Mouse (Mus musculus): ENCODE measurements around the gene Gm49368. TPM values are rescaled to one million over a fixed set of nuclear protein-coding genes. Genes with fewer than 3 reads are reported as not detected.
A peak's percentile ranks its signal among the peaks of the same experiment; 100 is the strongest.
"Not testable (repeated sequence)": the region's sequence is repeated elsewhere in the genome, so short reads cannot be mapped to it uniquely, and the experiment has no call there.

Gene Gm49368
- total RNA-seq, 2 experiments from 2014 or later, result not detected

- intact Hi-C loops (cut with DNase I), result no loop called here
- DNase-seq, result no peak
Observed at GRCm38 (mm10) chr7:128128741-128129720, 66.5 kb downstream of the Gm49368 start, which contains the start of gene Itgax. Gene Itgax, plus strand, starts transcription at chr7:128129547.

GRCm38 (mm10) chr7:128132148-128132547 is 69.7 kb downstream of the Gm49368 start:
- no peak for DNase-seq
- intact Hi-C loops (cut with DNase I), result no loop called here

GRCm38 (mm10) chr7:128133596-128133995 is 71.1 kb downstream of the Gm49368 start:
- intact Hi-C loops (cut with DNase I), result no loop called here
- no peak for DNase-seq

- intact Hi-C loops (cut with DNase I), result no loop called here
- no peak for DNase-seq
Observed at GRCm38 (mm10) chr7:128136927-128137326, 74.4 kb downstream of the Gm49368 start.

GRCm38 (mm10) chr7:128139611-128140010 is 77.1 kb downstream of the Gm49368 start:
- intact Hi-C loops (cut with DNase I), result no loop called here
- DNase-seq, result peak; percentile 16

- intact Hi-C loops (cut with DNase I), result no loop called here
- DNase-seq, result no peak
Observed at GRCm38 (mm10) chr7:128150970-128151369, 88.5 kb downstream of the Gm49368 start.

GRCm38 (mm10) chr7:128154076-128154475 is 91.6 kb downstream of the Gm49368 start, which contains the start of gene Itgad:
Gene Itgad, plus strand, starts transcription at chr7:128154376.
- intact Hi-C loops (cut with DNase I), result no loop called here
- DNase-seq, result no peak

- DNase-seq, result no peak
- intact Hi-C loops (cut with DNase I), result no loop called here
Observed at GRCm38 (mm10) chr7:128154924-128155323, 92.4 kb downstream of the Gm49368 start.

- intact Hi-C loops (cut with DNase I), result not testable (repeated sequence)
Observed at GRCm38 (mm10) chr7:128158688-128159354, 96.3 kb downstream of the Gm49368 start.

GRCm38 (mm10) chr7:128164001-128164400 is 101.5 kb downstream of the Gm49368 start:
- no peak for DNase-seq
- intact Hi-C loops (cut with DNase I), result no loop called here

More at GRCm38 (mm10) chr7:128158688-128159354, 96.3 kb downstream of the Gm49368 start:
- DNase-seq, result not testable (repeated sequence)

GRCm38 (mm10) chr7:128166391-128166790 is 103.9 kb downstream of the Gm49368 start:
- intact Hi-C loops (cut with DNase I), result no loop called here

GRCm38 (mm10) chr7:128169996-128170395 is 107.5 kb downstream of the Gm49368 start:
- DNase-seq, result no peak
- intact Hi-C loops (cut with DNase I), result no loop called here

More at GRCm38 (mm10) chr7:128166391-128166790, 103.9 kb downstream of the Gm49368 start:
- no peak for DNase-seq

Other genes starting within 250 kb of the Gm49368 start
- 10 to 100 TPM; 34.5 to 40.0 TPM for gene Stx4a, start 238.4 kb upstream of the Gm49368 start, total RNA-seq (2021)
- gene Stx1b, start 238.1 kb upstream of the Gm49368 start, total RNA-seq (2021), result 100 to 1,000 TPM; 193 to 215 TPM
- gene Zfp646, start 186.5 kb upstream of the Gm49368 start, total RNA-seq (2021), result 10 to 100 TPM; 36.3 to 38.0 TPM
- gene Zfp668, start 185.9 kb upstream of the Gm49368 start, total RNA-seq (2021), result 10 to 100 TPM; 33.1 to 36.4 TPM
- gene Prss53, start 171.7 kb upstream of the Gm49368 start, total RNA-seq (2021), result under 1 TPM; 0.54 to 0.90 TPM
- not detected for gene Gm21974, start 167.2 kb upstream of the Gm49368 start, total RNA-seq (2021)
- 10 to 100 TPM; 27.4 to 28.2 TPM for gene Vkorc1, start 167.1 kb upstream of the Gm49368 start, total RNA-seq (2021)
- gene Bckdk, start 158.6 kb upstream of the Gm49368 start, total RNA-seq (2021), result 10 to 100 TPM; 39.2 to 43.5 TPM
- gene Kat8, start 150.2 kb upstream of the Gm49368 start, total RNA-seq (2021), result 10 to 100 TPM; 28.1 to 31.1 TPM
- gene Prss8, start 132.6 kb upstream of the Gm49368 start, total RNA-seq (2021), result 1 to 10 TPM in 1 of 2 experiments, under 1 TPM in 1; 0.54 to 1.6 TPM
- gene Prss36, start 116.0 kb upstream of the Gm49368 start, total RNA-seq (2021), result 10 to 100 TPM; 13.5 to 15.5 TPM
- gene Fus, start 95.2 kb upstream of the Gm49368 start, total RNA-seq (2021), result 100 to 1,000 TPM; 504 to 524 TPM
- 1 to 10 TPM; 2.4 to 3.3 TPM for gene Pycard, start 68.8 kb upstream of the Gm49368 start, total RNA-seq (2021)
- under 1 TPM; 0.26 to 0.56 TPM for gene Trim72, start 58.7 kb upstream of the Gm49368 start, total RNA-seq (2021)
- 1 to 10 TPM; 2.1 to 2.2 TPM for gene Itgam, start within 50 bp of the Gm49368 start, total RNA-seq (2021)
- gene Itgax, start 66.9 kb downstream of the Gm49368 start, total RNA-seq (2021), result under 1 TPM; 0.44 to 0.48 TPM
- gene Itgad, start 91.7 kb downstream of the Gm49368 start, total RNA-seq (2021), result under 1 TPM; 0.22 to 0.66 TPM
- 1 to 10 TPM; 3.2 TPM for gene Cox6a2, start 143.7 kb downstream of the Gm49368 start, total RNA-seq (2021)
- gene Armc5, start 174.7 kb downstream of the Gm49368 start, total RNA-seq (2021), result 10 to 100 TPM; 10.3 to 11.2 TPM
- gene 9130023H24Rik, start 175.3 kb downstream of the Gm49368 start, total RNA-seq (2021), result 1 to 10 TPM; 5.0 to 5.2 TPM
- gene Tgfb1i1, start 184.1 kb downstream of the Gm49368 start, total RNA-seq (2021), result 10 to 100 TPM; 36.9 to 37.6 TPM
- gene Slc5a2, start 203.0 kb downstream of the Gm49368 start, total RNA-seq (2021), result not detected
- 10 to 100 TPM; 23.4 to 27.8 TPM for gene BC017158, start 235.5 kb downstream of the Gm49368 start, total RNA-seq (2021)

Data from left cerebral cortex, postnatal 4 days (tissue).